Mouse (Mus musculus): Measurements from ENCODE around the gene Hnrnpk.
"Not testable (repeated sequence)": the region's sequence is repeated elsewhere in the genome, so short reads cannot be mapped to it uniquely, and the experiment has no call there.

The Hnrnpk gene

GRCm38 (mm10) chr13:58389324-58389951 lies 13.7 kb downstream of the Hnrnpk start:
- DNase-seq (ENCODE audit: low spot score in 2 of 2) = no peak

GRCm38 (mm10) chr13:58388379-58388778 lies 14.8 kb downstream of the Hnrnpk start:
- no peak for DNase-seq (ENCODE audit: low spot score in 2 of 2)

- peak; percentile 57 to 82 for DNase-seq (ENCODE audit: low spot score in 2 of 2)
These were observed 15.2 kb downstream of the Hnrnpk start for GRCm38 (mm10) chr13:58387948-58388347.

- peak in 1 of 2 experiments; percentile 17 for DNase-seq (ENCODE audit: low spot score in 2 of 2)
These were observed 17.6 kb downstream of the Hnrnpk start for GRCm38 (mm10) chr13:58385547-58385920.

- peak; percentile 57 to 70 for DNase-seq (ENCODE audit: low spot score in 2 of 2)
These were observed 18.2 kb downstream of the Hnrnpk start, which contains the start of gene 2210016F16Rik for GRCm38 (mm10) chr13:58384779-58385546. Gene 2210016F16Rik, minus strand, starts transcription at chr13:58385225.

- DNase-seq (ENCODE audit: low spot score in 2 of 2) = no peak
These were observed 18.8 kb downstream of the Hnrnpk start for GRCm38 (mm10) chr13:58384371-58384770.

- DNase-seq (ENCODE audit: low spot score in 2 of 2) = no peak
These were observed 30.0 kb downstream of the Hnrnpk start for GRCm38 (mm10) chr13:58373153-58373470.

- no peak for DNase-seq (ENCODE audit: low spot score in 2 of 2)
These were observed 30.6 kb downstream of the Hnrnpk start for GRCm38 (mm10) chr13:58372278-58373152.

- DNase-seq (ENCODE audit: low spot score in 2 of 2) = no peak
These were observed 34.3 kb downstream of the Hnrnpk start for GRCm38 (mm10) chr13:58368835-58369234.

GRCm38 (mm10) chr13:58367641-58368040 lies 35.5 kb downstream of the Hnrnpk start:
- DNase-seq (ENCODE audit: low spot score in 2 of 2) = no peak

GRCm38 (mm10) chr13:58366373-58366772 lies 36.8 kb downstream of the Hnrnpk start:
- DNase-seq (ENCODE audit: low spot score in 2 of 2) = no peak

GRCm38 (mm10) chr13:58365179-58365578 lies 38.0 kb downstream of the Hnrnpk start:
- not testable (repeated sequence) for DNase-seq (ENCODE audit: low spot score in 2 of 2)

- no peak for DNase-seq (ENCODE audit: low spot score in 2 of 2)
These were observed 38.6 kb downstream of the Hnrnpk start for GRCm38 (mm10) chr13:58364353-58365175.

- DNase-seq (ENCODE audit: low spot score in 2 of 2) = no peak
These were observed 43.9 kb downstream of the Hnrnpk start for GRCm38 (mm10) chr13:58359304-58359653.

GRCm38 (mm10) chr13:58358629-58359303 lies 44.4 kb downstream of the Hnrnpk start, which contains the start of gene Kif27:
Gene Kif27, minus strand, starts transcription at chr13:58359122.
- peak; percentile 73 to 91 for DNase-seq (ENCODE audit: low spot score in 2 of 2)

- no peak for DNase-seq (ENCODE audit: low spot score in 2 of 2)
These were observed 50.1 kb downstream of the Hnrnpk start for GRCm38 (mm10) chr13:58352996-58353395.

- DNase-seq (ENCODE audit: low spot score in 2 of 2) = no peak
These were observed 52.5 kb downstream of the Hnrnpk start for GRCm38 (mm10) chr13:58350606-58351005.

- DNase-seq (ENCODE audit: low spot score in 2 of 2) = no peak
These were observed 58.6 kb downstream of the Hnrnpk start for GRCm38 (mm10) chr13:58344505-58344904.

All from spleen, postnatal 10 days (tissue).